7 mouse cellular contexts compared by ENCODE assay signal in the genomic region with DNA sequence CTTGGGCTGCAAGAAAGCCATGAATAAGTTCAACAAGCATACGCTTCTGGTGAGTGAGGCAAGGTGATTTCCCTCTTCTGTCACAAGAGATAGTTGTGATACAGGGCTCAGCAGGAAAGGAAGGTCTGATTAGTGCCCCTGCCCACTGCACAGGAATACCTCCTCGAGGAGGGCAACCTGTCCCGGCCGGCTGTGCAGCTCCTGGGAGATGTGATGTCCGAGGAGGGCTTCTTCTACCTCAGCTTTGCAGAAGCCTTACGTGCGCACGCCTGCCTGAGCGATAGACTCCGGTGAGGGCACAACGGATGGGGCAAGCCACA. TPM values are rescaled to one million over a fixed set of nuclear protein-coding genes. Genes with fewer than 3 reads are reported as not detected.
A peak's percentile ranks its signal among the peaks of the same experiment; 100 is the strongest.
DNase-seq lines count a peak whose midpoint lies in the region; ATAC-seq and TF ChIP-seq lines count a peak whose summit lies in the region.

No protein-coding gene starts in this region.

- peak overlapping the region; percentile 44 for H3K9ac ChIP-seq in neural tube, embryonic 11.5 days (ENCODE audit: low read length)
- peak overlapping the region; percentile 46; the same call in 1 of the 2 replicates for H3K9ac ChIP-seq in forebrain, postnatal 0 days
- H3K9ac ChIP-seq in limb, embryonic 15.5 days, result peak overlapping the region; percentile 31; the same call in 1 of the 2 replicates
- peak overlapping the region; percentile 61 for H3K9ac ChIP-seq in stomach, embryonic 16.5 days (ENCODE audit: low read length)

- no peak for ATAC-seq in neural tube, embryonic 11.5 days (ENCODE audit: insufficient read depth, low FRiP score, low TSS enrichment)
- peak; percentile 20 for ATAC-seq in forebrain, postnatal 0 days
- ATAC-seq in limb, embryonic 15.5 days (ENCODE audit: insufficient number of reproducible peaks, low FRiP score, low TSS enrichment, low read depth), result no peak
- ATAC-seq in stomach, embryonic 16.5 days (ENCODE audit: insufficient read depth, low FRiP score), result no peak

- H3K36me3 ChIP-seq in neural tube, embryonic 11.5 days (ENCODE audit: control insufficient read depth, insufficient read depth, low read length), result peaks cover 4% of the 10 kb centered on the region
- H3K36me3 ChIP-seq in forebrain, postnatal 0 days (ENCODE audit: insufficient read depth), result peaks cover 34% of the 10 kb centered on the region
- peaks cover 39% of the 10 kb centered on the region for H3K36me3 ChIP-seq in limb, embryonic 15.5 days
- H3K36me3 ChIP-seq in stomach, embryonic 16.5 days (ENCODE audit: control insufficient read depth, insufficient read depth, low read length), result 0 out of 2 replicates have a peak, but pooled peaks cover 8% of the 10 kb centered on the region

- H3K4me1 ChIP-seq in neural tube, embryonic 11.5 days (ENCODE audit: control insufficient read depth, insufficient read depth, low read length), result peaks cover 9% of the 10 kb centered on the region
- peaks cover 8% of the 10 kb centered on the region; the same call in 1 of the 2 replicates for H3K4me1 ChIP-seq in forebrain, postnatal 0 days (ENCODE audit: insufficient read depth)
- H3K4me1 ChIP-seq in limb, embryonic 15.5 days, result peaks cover 16% of the 10 kb centered on the region
- H3K4me1 ChIP-seq in stomach, embryonic 16.5 days (ENCODE audit: control insufficient read depth, insufficient read depth, low read length), result peaks cover 11% of the 10 kb centered on the region

- peak overlapping the region; percentile 25 for H3K4me3 ChIP-seq in neural tube, embryonic 11.5 days (ENCODE audit: low read depth, low read length)
- H3K4me3 ChIP-seq in forebrain, postnatal 0 days (ENCODE audit: low read depth, low read length), result peak overlapping the region; percentile 28; the same call in 1 of the 2 replicates
- H3K4me3 ChIP-seq in limb, embryonic 15.5 days, result peak overlapping the region; percentile 33
- peak overlapping the region; percentile 39 for H3K4me3 ChIP-seq in stomach, embryonic 16.5 days (replicated peaks; ENCODE audit: low read length)

- H3K9me3 ChIP-seq in neural tube, embryonic 11.5 days (ENCODE audit: control insufficient read depth, low read length), result no peaks in the 10 kb centered on the region
- no peaks in the 10 kb centered on the region for H3K9me3 ChIP-seq in forebrain, postnatal 0 days (ENCODE audit: low read length)
- H3K9me3 ChIP-seq in limb, embryonic 15.5 days, result no peaks in the 10 kb centered on the region
- H3K9me3 ChIP-seq in stomach, embryonic 16.5 days (replicated peaks; ENCODE audit: control insufficient read depth, low read length), result no peaks in the 10 kb centered on the region

- H3K27me3 ChIP-seq in neural tube, embryonic 11.5 days (ENCODE audit: control insufficient read depth, insufficient read depth, low read length), result peaks cover 19% of the 10 kb centered on the region
- H3K27me3 ChIP-seq in forebrain, postnatal 0 days (ENCODE audit: insufficient read depth, low read length), result 0 out of 2 replicates have a peak, but pooled peaks cover 8% of the 10 kb centered on the region
- H3K27me3 ChIP-seq in limb, embryonic 15.5 days, result peaks cover 38% of the 10 kb centered on the region
- H3K27me3 ChIP-seq in stomach, embryonic 16.5 days (ENCODE audit: control insufficient read depth, insufficient read depth, low read length), result no peaks in the 10 kb centered on the region; the same call in 1 of the 2 replicates

- no peak for TF ChIP-seq CTCF in forebrain, postnatal 0 days (IDR thresholded peaks at IDR 0.05; ENCODE audit: low read depth)

- H3K27ac ChIP-seq in neural tube, embryonic 11.5 days (ENCODE audit: low read depth, low read length), result no peak overlapping the region
- no peak overlapping the region for H3K27ac ChIP-seq in forebrain, postnatal 0 days (ENCODE audit: low read depth, low read length)
- no peak overlapping the region for H3K27ac ChIP-seq in limb, embryonic 15.5 days
- H3K27ac ChIP-seq in stomach, embryonic 16.5 days (ENCODE audit: low read length), result no peak overlapping the region

- whole genome bisulfite sequencing in neural tube, embryonic 11.5 days, result 32% methylated on average over 11 of the region's 11 CpGs
- WGBS in forebrain, postnatal 0 days, result 28% methylated on average over 11 of the region's 11 CpGs
- WGBS in limb, embryonic 15.5 days, result 25% methylated on average over 11 of the region's 11 CpGs
- 33% methylated on average over 11 of the region's 11 CpGs for WGBS in stomach, embryonic 16.5 days

- peak overlapping the region; percentile 45 for H3K4me2 ChIP-seq in neural tube, embryonic 11.5 days (ENCODE audit: low read depth)
- H3K4me2 ChIP-seq in forebrain, postnatal 0 days (ENCODE audit: low read depth), result peak overlapping the region; percentile 47
- peak overlapping the region; percentile 75 for H3K4me2 ChIP-seq in limb, embryonic 15.5 days
- peak overlapping the region; percentile 68 for H3K4me2 ChIP-seq in stomach, embryonic 16.5 days (ENCODE audit: low read depth, low read length)

- no peak for DNase-seq in neural tube, embryonic 11.5 days (ENCODE audit: low spot score)
- no peak for DNase-seq in neural tube, embryonic 10.5 days (ENCODE audit: extremely low spot score, low spot score)
- DNase-seq in forebrain, postnatal 0 days, result no peak
- DNase-seq in urinary bladder, adult 2 months (ENCODE audit: low spot score), result no peak
- DNase-seq in spleen, adult 12 weeks (ENCODE audit: low spot score), result no peak

RNA-seq across cellular contexts. Expression of gene Akt1s1, which starts 9.7 kb away (rescaled TPM):
- polyA plus RNA-seq in neural tube, embryonic 11.5 days (2014; fragmentation: Nextera tagmentation; extraction: Ambion mirVana), result 37.2 and 49.3 TPM in 2 replicates
- total RNA-seq in forebrain, postnatal 0 days (2014; rRNA removed), result 89.9 and 109 TPM in 2 replicates
- polyA plus RNA-seq in forebrain, postnatal 0 days (2015; fragmentation: Nextera tagmentation; extraction: Ambion mirVana), result 105 and 112 TPM in 2 replicates
- polyA plus RNA-seq in limb, embryonic 15.5 days (2015; fragmentation: Nextera tagmentation; extraction: Ambion mirVana), result 118 and 124 TPM in 2 replicates
- polyA plus RNA-seq in stomach, embryonic 16.5 days (2015; fragmentation: Nextera tagmentation; extraction: Ambion mirVana), result 73.5 and 83.1 TPM in 2 replicates
- polyA plus RNA-seq in urinary bladder, adult 2 months (2012; rRNA removed), result 93.8 and 99.5 TPM in 2 replicates

RNA-seq across cellular contexts. Expression of gene Tbc1d17, which starts 9.7 kb away (rescaled TPM):
- polyA plus RNA-seq in neural tube, embryonic 11.5 days (2014; fragmentation: Nextera tagmentation; extraction: Ambion mirVana), result 69.3 and 93.0 TPM in 2 replicates
- 71.9 and 378 TPM in 2 replicates for total RNA-seq in forebrain, postnatal 0 days (2014; rRNA removed)
- 87.8 and 115 TPM in 2 replicates for polyA plus RNA-seq in forebrain, postnatal 0 days (2015; fragmentation: Nextera tagmentation; extraction: Ambion mirVana)
- 82.6 and 89.6 TPM in 2 replicates for polyA plus RNA-seq in limb, embryonic 15.5 days (2015; fragmentation: Nextera tagmentation; extraction: Ambion mirVana)
- polyA plus RNA-seq in stomach, embryonic 16.5 days (2015; fragmentation: Nextera tagmentation; extraction: Ambion mirVana), result 71.7 and 74.1 TPM in 2 replicates
- polyA plus RNA-seq in urinary bladder, adult 2 months (2012; rRNA removed), result 67.3 and 68.9 TPM in 2 replicates

RNA-seq across cellular contexts. Expression of gene Pnkp, which starts 17.8 kb away (rescaled TPM):
- 30.2 and 30.6 TPM in 2 replicates for polyA plus RNA-seq in neural tube, embryonic 11.5 days (2014; fragmentation: Nextera tagmentation; extraction: Ambion mirVana)
- 30.5 and 31.0 TPM in 2 replicates for total RNA-seq in forebrain, postnatal 0 days (2014; rRNA removed)
- 27.2 and 29.8 TPM in 2 replicates for polyA plus RNA-seq in forebrain, postnatal 0 days (2015; fragmentation: Nextera tagmentation; extraction: Ambion mirVana)
- polyA plus RNA-seq in limb, embryonic 15.5 days (2015; fragmentation: Nextera tagmentation; extraction: Ambion mirVana), result 29.7 and 29.8 TPM in 2 replicates
- 32.6 and 34.8 TPM in 2 replicates for polyA plus RNA-seq in stomach, embryonic 16.5 days (2015; fragmentation: Nextera tagmentation; extraction: Ambion mirVana)
- polyA plus RNA-seq in urinary bladder, adult 2 months (2012; rRNA removed), result 23.4 and 24.1 TPM in 2 replicates

RNA-seq across cellular contexts. Expression of gene Atf5, which starts 22.7 kb away (rescaled TPM):
- polyA plus RNA-seq in neural tube, embryonic 11.5 days (2014; fragmentation: Nextera tagmentation; extraction: Ambion mirVana), result 2.1 and 3.1 TPM in 2 replicates
- total RNA-seq in forebrain, postnatal 0 days (2014; rRNA removed), result 10.1 and 15.9 TPM in 2 replicates
- polyA plus RNA-seq in forebrain, postnatal 0 days (2015; fragmentation: Nextera tagmentation; extraction: Ambion mirVana), result 3.9 and 4.7 TPM in 2 replicates
- polyA plus RNA-seq in limb, embryonic 15.5 days (2015; fragmentation: Nextera tagmentation; extraction: Ambion mirVana), result 5.7 and 6.2 TPM in 2 replicates
- 3.8 and 4.6 TPM in 2 replicates for polyA plus RNA-seq in stomach, embryonic 16.5 days (2015; fragmentation: Nextera tagmentation; extraction: Ambion mirVana)
- 43.4 and 63.6 TPM in 2 replicates for polyA plus RNA-seq in urinary bladder, adult 2 months (2012; rRNA removed)

RNA-seq across cellular contexts. Expression of gene Il4i1, which starts 22.9 kb away (rescaled TPM):
- 0.65 and 1.1 TPM in 2 replicates for polyA plus RNA-seq in neural tube, embryonic 11.5 days (2014; fragmentation: Nextera tagmentation; extraction: Ambion mirVana)
- 0.15 and 1.3 TPM in 2 replicates for total RNA-seq in forebrain, postnatal 0 days (2014; rRNA removed)
- polyA plus RNA-seq in forebrain, postnatal 0 days (2015; fragmentation: Nextera tagmentation; extraction: Ambion mirVana), result 0.21 and 0.34 TPM in 2 replicates
- polyA plus RNA-seq in limb, embryonic 15.5 days (2015; fragmentation: Nextera tagmentation; extraction: Ambion mirVana), result 1.0 and 1.6 TPM in 2 replicates
- polyA plus RNA-seq in stomach, embryonic 16.5 days (2015; fragmentation: Nextera tagmentation; extraction: Ambion mirVana), result 0.88 and 1.3 TPM in 2 replicates
- polyA plus RNA-seq in urinary bladder, adult 2 months (2012; rRNA removed), result 1.7 and 2.5 TPM in 2 replicates
